Mouse (Mus musculus) bone marrow macrophage, adult 2 months (primary cell): ENCODE measurements around the gene Dpp6. TPM values are rescaled to one million over a fixed set of nuclear protein-coding genes. Genes with fewer than 3 reads are reported as not detected.

Experiments used
- H3K27ac ChIP-seq: 2 replicates; pipeline ENCODE4 v1.5.1; 2012; ENCODE audit warnings: low read depth, low read length; ENCODE audit not compliant: insufficient read depth
- H3K4me1 ChIP-seq: 2 replicates; pipeline ENCODE4 v1.6.1; 2012; ENCODE audit warnings: low read length; ENCODE audit not compliant: control insufficient read depth, insufficient read depth
- H3K4me3 ChIP-seq: 2 replicates; pipeline ENCODE4 v1.5.1; 2012; ENCODE audit warnings: mild to moderate bottlenecking, low read length, moderate library complexity; ENCODE audit not compliant: insufficient read depth
- CTCF ChIP-seq: IDR thresholded peaks from 2 replicates; pipeline ENCODE4 v1.5.1; 2012; ENCODE audit warnings: low read depth, mild to moderate bottlenecking, low read length, moderate library complexity
- POLR2A ChIP-seq: IDR thresholded peaks from 2 replicates; pipeline ENCODE4 v1.6.1; 2012; ENCODE audit warnings: mild to moderate bottlenecking, low read depth, low read length, borderline replicate concordance
- polyA plus RNA-seq: library from polyadenylated mRNA; stranded (reverse); fragments of >200 nt; gene quantifications from 2 replicates; pipeline ENCODE4 v1.2.4, GENCODE M21; 2012; ENCODE audit not compliant: missing spikeins, insufficient read depth, insufficient read length

The Dpp6 gene
- polyA plus RNA-seq: not detected in 2 replicates

DNA sequence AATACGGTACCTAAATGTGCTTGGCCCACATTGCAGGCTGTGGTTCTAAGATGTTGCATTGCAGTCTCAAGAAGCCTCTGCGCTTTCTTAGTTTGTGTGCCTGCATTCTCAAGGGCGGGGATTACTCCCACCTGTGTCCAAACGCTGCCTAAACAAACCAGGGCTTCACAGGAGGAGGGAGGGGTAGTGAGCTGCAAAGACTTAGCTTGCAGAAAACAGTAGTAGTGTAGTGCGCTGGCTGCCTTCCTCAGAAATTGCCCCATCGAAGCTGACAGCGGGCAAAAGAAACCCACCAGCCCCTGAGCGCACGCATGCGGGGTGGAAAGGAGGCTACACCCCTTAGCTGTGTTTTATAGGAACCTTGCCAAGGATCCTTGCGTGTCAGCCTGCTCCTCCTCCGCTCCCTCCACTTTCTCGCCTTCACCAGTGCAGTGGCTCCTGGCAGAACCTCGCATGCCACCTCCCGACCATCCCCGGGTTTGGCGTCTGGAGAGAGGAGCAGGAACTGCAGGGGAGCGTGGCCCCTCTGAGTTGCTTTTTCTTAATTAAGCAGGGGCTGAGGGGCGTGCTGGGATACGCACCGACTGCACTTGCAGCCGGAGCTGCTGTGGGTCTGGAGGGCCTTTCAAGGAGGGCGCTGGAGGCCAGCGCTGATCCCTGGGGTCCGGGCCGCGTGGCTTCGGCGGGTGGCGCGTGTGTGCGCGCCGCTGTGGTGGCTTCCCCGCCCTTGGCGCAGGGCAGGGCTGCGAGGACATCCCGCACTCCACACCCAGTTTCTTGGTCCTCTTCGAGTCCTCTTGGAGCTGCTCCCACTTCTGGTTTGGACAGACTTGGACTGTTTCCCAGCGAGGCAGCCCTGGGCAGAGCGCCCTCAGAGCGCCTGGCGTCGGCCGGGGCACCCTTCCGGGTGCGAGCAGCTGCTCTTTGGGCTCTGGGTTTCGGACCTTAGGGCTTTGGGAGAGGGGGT is at the start of gene Dpp6:
TSS of gene Dpp6 (plus strand) at position 229 of the 967 bp plus-strand sequence.
- no peak for TF ChIP-seq CTCF
- TF ChIP-seq POLR2A: no peak
- Histone ChIP-seq H3K4me3 (no peak within 1 kb of the TSS), H3K27ac (no peak within 1 kb of the TSS), H3K4me1 (no peaks in the 10 kb centered on the region)

DNA sequence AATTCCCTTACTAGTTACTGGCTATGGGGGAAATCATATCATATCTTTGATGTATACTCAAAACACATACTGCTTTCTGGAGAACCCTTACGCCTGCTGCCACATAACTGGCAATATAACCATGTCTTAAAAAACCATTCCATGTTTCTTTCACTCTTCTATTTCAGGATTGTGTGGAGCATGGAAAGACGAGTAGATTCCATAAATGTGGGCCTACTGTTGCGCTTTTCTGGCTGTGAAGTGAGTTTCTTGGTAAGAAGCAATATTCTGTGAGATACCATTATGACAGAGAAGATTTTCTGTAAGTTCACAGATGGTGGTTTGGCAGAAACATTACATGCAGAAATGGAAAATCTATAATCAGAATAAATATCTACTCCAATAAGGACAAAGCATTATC is 33.0 kb upstream of the Dpp6 start:
- TF ChIP-seq POLR2A: no peak
- no peak for TF ChIP-seq CTCF
- Histone ChIP-seq H3K4me3 (no peak overlapping the region), H3K4me1 (no peaks in the 10 kb centered on the region), H3K27ac (no peak overlapping the region)

DNA sequence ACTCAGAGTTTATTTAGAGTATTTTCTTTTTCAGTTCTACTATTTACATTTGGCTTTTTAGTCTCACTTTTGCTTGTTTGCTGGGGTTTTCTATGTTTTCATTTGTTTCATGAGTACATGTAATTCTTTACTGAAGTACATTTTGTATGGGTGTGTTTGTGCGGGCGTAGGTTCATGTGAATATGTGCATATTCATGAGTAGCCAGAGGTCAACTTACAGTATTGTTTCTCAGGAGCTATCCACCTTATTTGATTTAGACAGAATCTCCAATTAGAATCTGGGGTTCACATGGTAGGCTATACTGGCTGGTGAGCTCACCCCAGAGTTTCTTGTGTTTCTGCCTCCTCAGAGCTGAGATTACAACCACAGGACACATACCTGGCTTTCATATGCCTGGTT is 21.5 kb upstream of the Dpp6 start:
- no peak overlapping the region for H3K27ac ChIP-seq
- TF ChIP-seq CTCF: no peak
- TF ChIP-seq POLR2A: no peak
- H3K4me1 ChIP-seq: no peaks in the 10 kb centered on the region
- H3K4me3 ChIP-seq: no peak overlapping the region

DNA sequence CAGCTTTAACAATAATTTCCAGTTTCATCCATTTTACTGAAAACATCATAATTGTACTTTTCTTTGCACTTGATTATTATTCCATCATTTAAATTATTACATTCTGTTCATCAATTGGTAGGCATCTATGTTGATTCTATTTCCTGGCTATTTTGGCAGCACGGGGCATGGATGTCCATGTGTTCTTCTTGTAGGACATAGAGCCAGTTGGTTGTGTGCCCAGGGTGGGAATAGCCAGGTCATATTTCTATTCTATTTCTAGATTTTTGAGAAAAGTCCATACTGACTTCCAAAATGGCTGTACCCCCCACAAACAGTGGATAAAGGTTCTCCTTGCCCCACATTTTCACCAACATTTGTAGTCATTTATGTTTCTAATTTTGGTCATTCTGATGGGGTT is 19.0 kb downstream of the Dpp6 start:
- H3K4me1 ChIP-seq: no peaks in the 10 kb centered on the region

DNA sequence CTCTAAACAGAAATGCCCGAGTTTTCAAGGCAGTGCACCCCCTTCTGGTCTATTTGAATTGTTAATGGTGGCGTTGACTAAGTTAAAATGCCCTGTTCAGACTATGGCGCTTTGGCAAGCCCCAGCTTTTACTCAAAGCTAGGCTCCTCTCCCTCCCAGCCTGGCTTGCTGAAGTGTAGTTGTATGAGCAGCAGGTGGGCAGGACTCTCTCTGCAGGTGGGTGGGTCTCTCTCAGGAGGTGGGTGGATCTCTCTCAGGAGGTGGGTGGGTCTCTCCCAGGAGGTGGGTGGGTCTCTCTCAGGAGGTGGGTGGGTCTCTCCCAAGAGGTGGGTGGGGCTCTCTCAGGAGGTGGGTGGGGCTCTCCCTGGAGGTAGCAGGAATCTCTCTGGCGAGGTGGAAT is 24.1 kb downstream of the Dpp6 start:
- no peaks in the 10 kb centered on the region for H3K4me1 ChIP-seq
- H3K4me3 ChIP-seq: no peak overlapping the region
- no peak for TF ChIP-seq CTCF
- TF ChIP-seq POLR2A: no peak
- H3K27ac ChIP-seq: no peak overlapping the region

More for the DNA sequence above, 19.0 kb downstream of the Dpp6 start:
- no peak overlapping the region for H3K4me3 ChIP-seq
- no peak for TF ChIP-seq CTCF
- no peak for TF ChIP-seq POLR2A
- H3K27ac ChIP-seq: no peak overlapping the region

DNA sequence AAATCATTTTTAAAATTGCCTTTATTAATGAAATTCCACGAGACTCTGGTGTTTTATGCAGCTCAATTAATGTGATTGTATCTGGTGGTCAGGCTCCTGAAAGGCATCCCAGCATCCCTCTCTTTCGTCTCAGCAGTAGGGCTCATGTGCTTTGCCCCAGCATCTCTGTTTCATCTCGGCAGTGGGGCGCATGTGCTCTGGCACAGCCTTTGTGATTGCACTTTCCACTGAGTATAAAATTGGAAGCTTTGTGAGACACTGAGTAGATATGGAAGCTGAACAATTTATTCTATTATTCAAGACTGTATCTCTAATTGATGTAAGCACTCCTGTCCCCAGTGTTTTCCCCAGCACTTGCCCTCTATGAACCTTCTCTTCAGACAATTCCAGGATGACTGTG is 37.7 kb downstream of the Dpp6 start:
- H3K27ac ChIP-seq: no peak overlapping the region
- no peaks in the 10 kb centered on the region for H3K4me1 ChIP-seq
- no peak overlapping the region for H3K4me3 ChIP-seq
- TF ChIP-seq POLR2A (no peak), CTCF (no peak)

DNA sequence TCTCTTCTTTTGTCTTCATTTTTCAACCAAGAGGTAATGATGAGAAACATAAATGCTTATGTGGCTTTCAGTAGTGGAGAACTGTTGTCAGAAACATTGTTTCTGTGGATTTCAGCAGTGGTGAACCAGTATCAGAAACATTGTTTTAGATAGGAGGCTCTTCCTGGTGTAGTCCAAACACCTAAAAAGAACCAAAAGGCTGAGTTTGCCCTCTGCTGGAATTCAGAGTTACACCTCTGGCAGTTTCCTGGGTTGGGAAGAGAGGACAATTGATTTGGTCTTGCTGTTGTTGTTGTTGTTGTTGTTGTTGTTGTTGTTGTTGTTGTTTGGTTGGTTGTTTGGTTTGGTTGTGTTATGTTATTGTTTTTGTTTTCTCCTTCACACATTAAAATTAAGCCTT is 58.4 kb downstream of the Dpp6 start:
- TF ChIP-seq CTCF: no peak
- no peak for TF ChIP-seq POLR2A

DNA sequence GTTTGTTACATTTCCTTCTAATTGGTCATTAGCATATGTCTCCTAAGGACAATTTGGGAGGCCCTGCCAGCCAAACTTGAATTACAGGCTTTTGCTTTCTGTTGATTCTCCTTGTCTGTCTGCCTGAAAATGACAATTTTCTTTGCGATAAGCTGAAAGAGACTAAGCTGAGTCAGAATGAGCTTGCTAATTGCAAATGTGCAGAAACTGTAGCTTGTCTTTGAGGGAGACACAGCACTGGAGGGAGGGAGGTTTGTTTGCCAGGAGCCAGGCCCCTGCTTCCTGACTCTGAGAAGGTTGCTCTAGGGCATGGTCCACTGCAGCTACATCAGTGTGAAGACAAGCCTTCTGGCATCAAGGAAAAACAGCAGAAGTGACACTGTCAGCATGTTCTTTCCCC is 70.5 kb downstream of the Dpp6 start:
- no peak for TF ChIP-seq CTCF
- Histone ChIP-seq H3K4me1 (no peaks in the 10 kb centered on the region), H3K4me3 (no peak overlapping the region), H3K27ac (no peak overlapping the region)

More for the DNA sequence above, 58.4 kb downstream of the Dpp6 start:
- no peak overlapping the region for H3K4me3 ChIP-seq
- no peak overlapping the region for H3K27ac ChIP-seq
- H3K4me1 ChIP-seq: no peaks in the 10 kb centered on the region

DNA sequence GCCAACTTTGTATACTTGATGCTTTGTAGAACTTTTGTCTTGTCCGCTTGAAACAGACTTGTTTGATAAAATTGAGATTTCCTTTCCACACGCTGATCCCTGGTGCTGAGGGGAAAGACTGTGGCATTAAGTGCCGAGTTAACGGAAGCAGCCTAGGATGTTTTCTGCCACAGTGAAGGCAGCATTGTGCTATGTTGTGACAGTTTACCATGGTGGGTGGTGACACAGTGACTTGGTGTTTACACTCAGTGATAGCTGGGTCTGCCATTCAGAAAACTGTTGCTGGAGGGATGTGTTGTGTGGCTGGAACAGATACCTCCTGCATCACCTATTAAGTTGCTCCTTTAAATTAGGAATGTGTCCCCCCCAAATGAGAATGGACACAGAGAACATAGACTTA is 71.1 kb downstream of the Dpp6 start:
- Histone ChIP-seq H3K4me3 (no peak overlapping the region), H3K4me1 (no peaks in the 10 kb centered on the region), H3K27ac (no peak overlapping the region)
- TF ChIP-seq CTCF (no peak), POLR2A (no peak)

DNA sequence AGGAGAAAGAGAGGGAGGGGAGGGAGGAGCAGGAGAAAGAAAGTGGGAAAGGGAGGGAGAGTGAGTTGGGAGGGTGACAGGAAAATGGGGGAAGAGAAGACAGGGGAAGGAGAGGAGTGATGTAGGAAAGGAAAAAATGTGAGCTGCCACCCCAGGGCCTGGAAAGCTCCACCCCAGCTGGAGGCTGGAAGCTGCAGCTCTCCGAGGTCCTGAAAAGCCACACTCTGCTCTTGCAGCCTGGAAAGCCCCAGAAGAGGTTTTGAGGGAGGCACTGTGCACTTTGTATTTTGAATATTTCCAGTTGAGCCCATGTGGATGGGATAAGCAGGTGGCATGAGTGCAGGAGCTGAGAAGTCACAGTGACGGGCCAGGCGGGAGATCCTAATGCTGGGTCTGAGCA is 77.3 kb downstream of the Dpp6 start:
- TF ChIP-seq CTCF (no peak), POLR2A (no peak)
- Histone ChIP-seq H3K4me3 (no peak overlapping the region), H3K27ac (no peak overlapping the region), H3K4me1 (no peaks in the 10 kb centered on the region)
